Mouse (Mus musculus) common myeloid progenitor, adult 5-6 weeks (primary cell): ENCODE data around the gene Ptrhd1. TPM values are rescaled to one million over a fixed set of nuclear protein-coding genes. Genes with fewer than 3 reads are reported as not detected.
"Not testable (repeated sequence)": the region's sequence is repeated elsewhere in the genome, so short reads cannot be mapped to it uniquely, and the experiment has no call there.

Experiments
- ATAC-seq: replicated peaks from 2 replicates; pipeline ENCODE4 v1.8.0; 2016; ENCODE audit warnings: low read depth, mild to moderate bottlenecking, moderate TSS enrichment, inconsistent platforms; ENCODE audit not compliant: poor library complexity, severe bottlenecking
- total RNA-seq: library from RNA; stranded (forward); fragments of 200-1000, 187-1606 nt; gene quantifications from 2 replicates; pipeline ENCODE4 v1.2.3, GENCODE M21; 2017

Gene Ptrhd1
- total RNA-seq, 1 experiment from 2014 or later, result 4.4 TPM

- ATAC-seq, result not testable (repeated sequence)
Measured at GRCm38 (mm10) chr12:4240281-4240680, 6.5 kb downstream of the Ptrhd1 start.

- ATAC-seq, result no peak
Measured at GRCm38 (mm10) chr12:4243805-4244204, 10.0 kb downstream of the Ptrhd1 start.

DNA sequence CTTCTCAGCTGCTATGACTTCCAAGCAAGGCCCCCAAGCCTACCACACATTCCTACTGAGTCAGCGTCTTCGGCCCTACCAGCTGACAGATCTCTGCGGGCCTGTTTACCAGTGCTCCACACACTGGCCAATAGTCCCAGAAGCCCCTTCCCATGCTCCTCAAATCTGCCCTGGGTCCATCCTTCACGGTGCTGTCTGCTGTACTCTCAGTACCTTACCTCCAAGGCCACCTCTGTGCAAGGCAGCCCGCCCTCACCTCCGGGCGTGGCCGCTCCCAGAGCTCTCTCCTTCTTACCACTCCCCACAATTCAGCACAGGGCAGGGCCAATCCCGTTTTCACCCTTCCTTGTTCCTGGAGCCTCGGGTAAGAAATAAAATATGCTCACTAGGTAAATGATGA, 11.9 kb downstream of the Ptrhd1 start:
- no peak for ATAC-seq

GRCm38 (mm10) chr12:4249786-4250185, 16.0 kb downstream of the Ptrhd1 start:
- ATAC-seq, result no peak

- ATAC-seq, result peak; percentile 85
Measured at GRCm38 (mm10) chr12:4252742-4253655, 19.2 kb downstream of the Ptrhd1 start.

DNA sequence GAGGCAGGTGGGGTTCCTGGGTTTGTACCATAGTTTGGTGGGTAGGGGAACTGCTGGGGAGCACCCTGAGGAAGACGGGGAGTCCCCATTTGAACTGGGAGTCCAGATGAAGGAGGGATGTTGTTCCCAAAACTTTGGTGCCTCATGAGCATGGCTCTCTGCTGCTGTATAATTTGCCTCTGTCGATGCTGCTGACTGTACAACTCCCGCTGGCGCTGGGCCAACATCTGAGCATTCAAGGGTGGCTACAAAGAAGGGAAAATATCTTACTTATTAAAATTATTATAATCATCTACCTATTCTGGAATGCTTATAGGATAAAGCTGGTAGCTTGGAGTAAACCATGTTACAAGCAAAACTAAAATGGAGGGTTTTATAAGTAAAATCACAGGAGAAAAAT, 33.9 kb downstream of the Ptrhd1 start:
- no peak for ATAC-seq

GRCm38 (mm10) chr12:4271078-4271477, 37.3 kb downstream of the Ptrhd1 start:
- ATAC-seq, result no peak

GRCm38 (mm10) chr12:4278978-4279755, 45.3 kb downstream of the Ptrhd1 start:
- peak; percentile 73 for ATAC-seq

DNA sequence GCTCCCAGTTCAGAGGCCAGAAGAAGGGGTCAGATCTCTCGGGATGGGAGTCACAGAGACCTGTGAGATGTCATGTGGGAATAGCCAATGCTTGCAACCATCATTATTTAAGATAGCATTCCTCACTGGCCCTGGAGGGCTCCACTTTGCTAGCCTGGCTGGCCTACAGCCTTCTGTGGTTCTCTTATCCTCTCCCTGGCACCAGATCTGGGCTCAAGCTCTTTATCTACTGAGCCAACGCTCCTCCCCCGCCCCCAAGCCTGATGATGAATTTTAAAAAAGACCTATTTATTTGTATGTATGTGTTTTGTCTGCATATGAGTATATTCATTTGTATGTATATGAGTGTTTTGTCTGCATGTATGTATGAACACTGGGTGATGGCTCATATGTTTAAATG, 46.1 kb downstream of the Ptrhd1 start:
- peak; percentile 68; the same call in 1 of the 2 replicates for ATAC-seq

DNA sequence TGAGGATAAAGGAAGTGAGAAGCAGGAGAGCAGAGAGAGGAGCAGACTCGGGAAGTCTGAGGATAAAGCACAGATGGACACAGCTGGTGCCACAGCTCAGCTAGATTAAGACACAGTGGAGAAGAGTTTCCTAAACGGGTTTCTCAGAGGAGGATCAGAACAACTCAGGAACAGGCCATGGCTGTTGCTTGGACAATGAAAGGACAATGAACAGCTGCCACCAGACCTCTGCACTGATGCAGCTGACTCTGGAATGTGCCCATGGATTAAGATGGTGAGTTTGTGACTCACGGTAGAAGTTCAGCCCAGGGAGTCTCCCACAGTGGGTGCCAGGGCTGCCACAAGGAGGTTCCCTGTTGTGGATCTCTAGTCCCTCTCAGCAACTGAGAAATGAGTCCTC, 51.4 kb downstream of the Ptrhd1 start:
- no peak for ATAC-seq

Other genes with a start within 250 kb of the Ptrhd1 start
- gene Efr3b, start 195.1 kb upstream of the Ptrhd1 start, total RNA-seq, result 1.3 and 1.4 TPM in 2 replicates
- 8.5 and 9.2 TPM in 2 replicates for gene Dnajc27, start 151.4 kb upstream of the Ptrhd1 start, total RNA-seq
- 0.58 and 2.0 TPM in 2 replicates for gene Adcy3, start 100.9 kb upstream of the Ptrhd1 start, total RNA-seq
- 37.6 and 44.2 TPM in 2 replicates for gene Cenpo, start 267 bp downstream of the Ptrhd1 start, total RNA-seq
- gene Ncoa1, start 243.2 kb downstream of the Ptrhd1 start, total RNA-seq, result 15.4 and 55.1 TPM in 2 replicates